Mouse (Mus musculus): ENCODE results near the gene Gm3286. TPM values are rescaled to one million over a fixed set of nuclear protein-coding genes. Genes with fewer than 3 reads are reported as not detected.
"Not testable (repeated sequence)": the region's sequence is repeated elsewhere in the genome, so short reads cannot be mapped to it uniquely, and the experiment has no call there.

Gene Gm3286
- polyA plus RNA-seq (2014; fragmentation: Nextera tagmentation; extraction: Ambion mirVana): not detected in 2 replicates

DNA sequence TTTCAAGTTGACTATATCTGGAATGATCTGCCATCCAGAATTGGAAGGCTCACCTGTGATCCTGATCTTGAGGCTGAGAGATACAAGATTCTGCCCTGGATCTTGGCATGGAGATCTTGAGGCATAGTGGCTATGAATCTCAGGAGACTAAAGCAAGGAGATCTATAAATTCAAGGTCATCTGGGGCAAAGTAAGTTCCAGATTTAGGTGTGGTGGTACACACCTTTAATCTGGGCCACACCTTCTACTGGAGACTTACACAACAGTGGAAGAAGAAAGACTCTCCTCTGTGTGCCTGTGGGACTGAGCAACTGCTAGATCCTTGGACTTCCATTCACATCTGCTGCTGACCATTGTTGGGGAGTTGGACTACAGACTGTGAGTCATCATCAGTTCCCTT is at the start of gene Gm3286:
Gene Gm3286 (plus strand): TSS at position 301 of the 400 bp plus-strand sequence.
- not testable (repeated sequence) for H3K4me2 ChIP-seq (ENCODE audit: low read length); H3K27me3 ChIP-seq (ENCODE audit: control insufficient read depth, insufficient read depth, low read length); ATAC-seq (ENCODE audit: low FRiP score, low TSS enrichment); H3K4me1 ChIP-seq (ENCODE audit: control insufficient read depth, insufficient read depth, low read length); H3K9me3 ChIP-seq (ENCODE audit: control insufficient read depth, low read length); H3K4me3 ChIP-seq (replicated peaks; ENCODE audit: low read depth, low read length); H3K36me3 ChIP-seq (ENCODE audit: control insufficient read depth, insufficient read depth, low read length); H3K27ac ChIP-seq (replicated peaks; ENCODE audit: low read depth, low read length); DNase-seq; H3K9ac ChIP-seq (replicated peaks; ENCODE audit: low read length)

Other genes starting within 250 kb of the Gm3286 start
- gene Gm10424, start 238.0 kb upstream of the Gm3286 start, polyA plus RNA-seq (2014; fragmentation: Nextera tagmentation; extraction: Ambion mirVana): not detected in 2 replicates
- not detected in 2 replicates for gene Gm3259, start 204.8 kb upstream of the Gm3286 start, polyA plus RNA-seq (2014; fragmentation: Nextera tagmentation; extraction: Ambion mirVana)
- gene D5Ertd577e, start 54.0 kb upstream of the Gm3286 start, polyA plus RNA-seq (2014; fragmentation: Nextera tagmentation; extraction: Ambion mirVana): not detected in 2 replicates
- gene Gm7971, start 84.1 kb downstream of the Gm3286 start, polyA plus RNA-seq (2014; fragmentation: Nextera tagmentation; extraction: Ambion mirVana): not detected in 2 replicates
- not detected in 2 replicates for gene Gm7978, start 225.4 kb downstream of the Gm3286 start, polyA plus RNA-seq (2014; fragmentation: Nextera tagmentation; extraction: Ambion mirVana)
- not detected in 2 replicates for gene Gm7982, start 231.3 kb downstream of the Gm3286 start, polyA plus RNA-seq (2014; fragmentation: Nextera tagmentation; extraction: Ambion mirVana)

All from midbrain, embryonic 14.5 days (tissue).